Mouse (Mus musculus): ENCODE measurements around the gene Tsc22d1.

Gene Tsc22d1

DNA sequence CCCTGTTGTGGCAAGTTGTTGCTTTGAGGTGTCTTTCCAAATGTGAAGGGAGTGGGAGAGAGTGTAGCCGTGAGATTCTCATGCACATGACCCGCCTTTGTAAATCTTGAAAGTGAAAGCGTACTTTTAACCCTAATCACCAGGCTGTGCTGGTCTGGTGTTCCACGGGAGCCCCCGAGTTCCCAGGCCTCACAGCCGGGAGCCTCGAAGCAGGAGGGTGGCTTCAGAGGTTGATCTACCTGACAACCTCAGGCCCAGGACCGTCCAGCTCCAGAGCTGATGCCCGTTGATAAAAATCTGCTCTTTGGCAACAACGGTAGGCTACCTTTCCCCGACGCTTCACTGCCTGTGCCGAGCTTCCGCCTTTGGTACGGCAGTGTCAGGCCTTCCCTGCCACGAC lies 72.8 kb downstream of the Tsc22d1 start:
- no peak for DNase-seq (ENCODE audit: low read depth, low spot score)

DNA sequence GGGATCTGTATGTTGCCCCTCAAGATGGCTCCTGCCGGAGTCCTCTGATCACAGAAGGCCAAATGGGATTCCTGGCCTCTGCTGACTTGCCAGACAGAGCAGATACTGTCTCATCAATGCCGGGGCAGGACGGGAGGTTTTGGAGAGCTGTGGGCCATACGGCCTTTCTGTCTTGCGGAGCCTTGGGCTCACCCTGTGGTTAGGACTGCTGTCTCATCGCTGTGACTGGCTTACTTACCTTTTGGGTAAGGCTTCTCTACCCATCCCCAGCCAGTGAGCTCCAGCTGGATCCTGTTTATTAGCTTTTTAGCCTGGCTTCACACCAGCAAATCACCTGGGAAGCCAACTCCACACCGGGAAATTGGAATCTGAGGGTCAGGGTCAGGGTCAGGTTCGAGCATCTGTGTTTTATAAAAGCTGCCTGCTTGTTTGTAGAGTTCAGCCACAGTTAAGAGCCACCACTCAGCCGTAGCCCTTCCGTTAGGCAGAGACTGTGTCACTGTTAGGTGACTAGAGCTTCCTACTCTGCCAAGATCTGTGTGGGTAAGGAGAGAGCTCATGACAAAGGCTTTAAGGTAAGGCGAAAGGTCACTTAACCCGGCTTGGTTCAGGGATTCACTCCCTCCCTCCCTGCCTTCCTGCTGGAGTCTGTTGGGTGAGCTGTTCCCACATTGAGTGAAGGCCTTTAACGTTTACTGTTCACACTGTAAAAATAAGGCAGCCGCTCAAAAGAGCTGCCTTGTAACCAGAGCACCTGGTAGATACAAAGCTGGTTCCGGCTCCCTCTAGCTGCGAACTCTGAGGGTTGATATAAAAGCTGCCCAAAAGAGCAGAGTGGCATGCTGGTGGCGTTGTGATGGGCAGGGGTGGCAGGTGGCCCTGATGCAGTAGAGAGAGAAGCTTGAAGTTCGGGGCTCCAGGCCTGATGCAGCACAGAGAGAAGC lies 73.6 kb downstream of the Tsc22d1 start:
- DNase-seq (ENCODE audit: low read depth, low spot score) = no peak

GRCm38 (mm10) chr14:76489128-76489527 lies 74.4 kb downstream of the Tsc22d1 start:
- DNase-seq (ENCODE audit: low read depth, low spot score) = no peak

DNA sequence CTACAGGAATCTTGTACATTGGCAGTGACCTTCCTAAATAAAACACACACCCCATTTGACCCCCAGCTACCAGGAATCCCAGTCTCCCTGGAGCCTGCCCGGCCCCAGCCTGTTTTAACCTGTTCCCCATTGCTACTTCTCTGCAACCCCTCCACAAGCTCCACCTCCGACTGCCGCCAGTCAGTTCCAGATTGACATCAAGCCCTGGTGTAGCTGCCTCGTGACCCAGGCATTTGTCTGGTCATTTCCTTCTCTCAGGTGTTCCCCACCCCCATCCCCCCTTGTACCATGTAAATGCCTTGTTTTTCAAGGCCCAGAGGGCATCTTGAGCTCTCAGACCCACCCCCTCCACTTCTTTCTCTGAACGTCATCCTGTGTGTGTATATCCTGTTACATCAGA lies 80.3 kb downstream of the Tsc22d1 start:
- DNase-seq (ENCODE audit: low read depth, low spot score) = no peak

GRCm38 (mm10) chr14:76497187-76497586 lies 82.4 kb downstream of the Tsc22d1 start:
- no peak for DNase-seq (ENCODE audit: low read depth, low spot score)

DNA sequence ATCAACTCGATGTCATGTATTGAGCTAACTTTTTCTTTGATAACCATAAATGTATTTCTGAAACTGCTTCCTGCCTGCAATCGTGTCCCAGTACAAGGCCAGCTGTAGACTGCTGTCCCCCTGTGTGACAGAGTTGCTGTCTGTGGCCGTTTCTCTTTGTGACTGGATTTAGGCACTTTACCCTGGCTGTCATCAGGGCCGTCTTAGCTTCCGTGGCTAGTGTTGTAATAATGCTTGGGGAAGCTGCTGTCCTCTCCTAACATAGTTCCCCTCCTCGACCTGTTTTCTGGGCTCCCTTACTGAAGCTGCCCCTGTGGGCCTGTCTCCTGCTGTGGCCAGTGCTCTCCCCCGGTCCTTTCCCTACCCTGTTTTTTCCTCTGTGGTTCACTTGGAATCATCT lies 83.4 kb downstream of the Tsc22d1 start:
- no peak for DNase-seq (ENCODE audit: low read depth, low spot score)

GRCm38 (mm10) chr14:76499492-76499891 lies 84.7 kb downstream of the Tsc22d1 start:
- DNase-seq (ENCODE audit: low read depth, low spot score) = no peak

DNA sequence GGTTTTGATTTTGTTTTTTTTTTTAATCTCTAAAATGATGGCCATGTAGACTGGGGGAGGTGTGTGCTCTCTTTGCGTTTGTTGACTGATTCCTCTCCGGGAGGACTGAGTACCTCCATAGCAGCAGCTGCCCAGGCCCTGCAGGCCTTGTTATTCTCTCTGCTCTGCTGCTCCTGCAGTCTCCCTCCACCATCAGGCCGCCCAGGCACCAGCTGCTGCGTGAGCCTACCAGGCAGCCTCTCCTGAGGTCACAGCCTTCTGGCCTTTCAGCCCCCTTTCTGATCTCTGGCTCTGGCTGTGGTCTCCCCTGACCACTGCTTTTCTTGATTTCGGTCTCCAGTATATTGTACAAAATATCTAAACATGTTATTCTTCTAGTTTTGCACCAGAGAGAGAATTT lies 85.3 kb downstream of the Tsc22d1 start:
- no peak for DNase-seq (ENCODE audit: low read depth, low spot score)

- peak; percentile 72 for DNase-seq (ENCODE audit: low read depth, low spot score)
Measured at GRCm38 (mm10) chr14:76503231-76503851, 88.6 kb downstream of the Tsc22d1 start.

- DNase-seq (ENCODE audit: low read depth, low spot score) = peak; percentile 82
Measured at GRCm38 (mm10) chr14:76504121-76504737, 89.5 kb downstream of the Tsc22d1 start.

- no peak for DNase-seq (ENCODE audit: low read depth, low spot score)
Measured at GRCm38 (mm10) chr14:76505101-76505438, 90.3 kb downstream of the Tsc22d1 start.

DNA sequence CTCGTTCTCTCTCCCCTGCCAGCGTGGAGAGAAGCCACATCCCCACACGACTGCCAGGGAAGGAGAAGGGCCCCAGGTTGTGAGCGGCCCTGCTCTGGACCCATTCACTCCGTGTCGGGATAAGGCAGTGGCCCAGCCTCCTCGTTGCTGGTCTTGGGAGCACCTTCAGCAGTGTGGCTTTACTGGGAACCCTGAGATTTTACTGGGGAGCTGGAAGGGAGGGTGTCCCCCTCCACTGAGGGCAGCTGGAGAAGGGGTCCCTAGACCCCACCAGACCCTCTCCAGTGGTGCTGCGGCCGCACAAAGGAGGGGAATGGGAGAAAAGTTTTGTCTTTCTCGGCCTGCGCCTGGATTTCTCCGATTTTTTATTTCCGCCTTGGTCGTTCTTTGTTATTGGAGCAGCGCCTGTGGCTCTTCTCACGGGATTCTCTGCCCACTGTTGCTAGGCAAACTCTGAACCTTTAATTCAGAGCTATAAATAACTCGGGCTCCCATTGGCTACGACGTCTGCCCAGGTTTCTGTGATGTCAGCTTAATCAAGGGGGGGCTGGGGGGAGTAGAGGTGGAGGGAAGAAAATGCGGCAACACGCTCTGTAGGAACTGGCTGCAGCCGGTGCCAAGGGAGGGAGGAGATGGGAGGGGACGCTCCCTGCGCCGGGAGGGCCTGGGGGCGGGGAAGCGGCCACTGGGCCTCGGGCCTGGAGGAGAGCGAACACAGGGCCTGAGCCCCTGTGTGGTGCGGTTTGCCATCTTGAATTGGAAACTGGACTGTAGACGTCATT lies 90.9 kb downstream of the Tsc22d1 start:
- DNase-seq (ENCODE audit: low read depth, low spot score) = peak; percentile 94

- DNase-seq (ENCODE audit: low read depth, low spot score) = peak; percentile 6
Measured at GRCm38 (mm10) chr14:76506425-76507205, 91.9 kb downstream of the Tsc22d1 start.

GRCm38 (mm10) chr14:76507357-76507756 lies 92.6 kb downstream of the Tsc22d1 start:
- peak; percentile 3 for DNase-seq (ENCODE audit: low read depth, low spot score)

DNA sequence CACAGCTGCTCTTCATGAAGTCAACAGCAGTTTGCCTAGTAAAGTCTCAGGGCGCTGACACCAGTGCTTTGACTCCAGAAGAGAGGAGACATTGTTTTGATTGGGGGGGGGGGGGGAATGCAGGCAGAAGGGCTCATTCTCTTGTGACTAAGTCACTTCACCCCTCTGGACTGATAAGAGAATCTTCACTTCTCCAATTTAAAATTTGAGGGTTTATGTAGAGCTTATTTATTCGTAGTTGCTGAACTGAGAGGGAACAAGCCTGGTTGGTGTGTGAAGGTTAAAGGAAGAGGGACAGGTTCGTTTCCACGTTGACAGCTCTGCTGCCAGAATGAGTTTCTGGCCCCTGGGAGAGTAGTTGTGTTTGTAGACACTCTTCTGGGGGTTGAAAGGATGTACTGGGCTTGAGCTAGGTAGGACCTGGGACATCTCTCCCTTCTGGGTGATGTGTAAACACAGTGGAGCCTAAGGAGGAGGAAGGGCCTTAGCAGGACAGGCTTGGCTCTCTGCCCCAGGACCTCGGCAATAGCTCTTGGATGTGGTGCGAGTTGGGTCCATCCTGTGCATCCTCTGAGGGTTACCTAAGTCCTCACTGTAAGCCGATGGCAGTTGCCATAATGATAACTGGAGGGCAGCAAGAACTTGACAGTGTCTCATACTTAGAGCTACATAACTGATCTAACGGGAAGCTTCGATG lies 93.2 kb downstream of the Tsc22d1 start:
- DNase-seq (ENCODE audit: low read depth, low spot score) = peak; percentile 9

DNA sequence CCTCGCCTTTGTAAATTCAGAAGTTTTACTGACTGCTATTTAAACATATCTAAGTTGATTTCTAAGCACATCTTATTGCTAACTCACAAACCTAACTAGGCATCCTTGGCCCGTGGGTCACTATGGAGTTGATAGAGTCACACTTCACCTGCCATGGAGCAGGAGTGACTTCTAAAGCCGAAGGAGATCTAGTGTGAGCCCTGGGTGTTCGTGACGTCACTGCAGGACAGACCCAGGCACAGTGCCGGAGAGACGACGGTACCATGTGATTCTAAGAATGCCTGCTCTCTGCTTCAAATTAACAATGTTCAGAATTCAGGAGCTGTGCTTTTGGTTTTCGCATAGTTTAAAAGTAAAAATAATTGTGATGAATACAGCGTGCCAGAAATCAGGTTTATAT lies 93.9 kb downstream of the Tsc22d1 start:
- no peak for DNase-seq (ENCODE audit: low read depth, low spot score)

DNA sequence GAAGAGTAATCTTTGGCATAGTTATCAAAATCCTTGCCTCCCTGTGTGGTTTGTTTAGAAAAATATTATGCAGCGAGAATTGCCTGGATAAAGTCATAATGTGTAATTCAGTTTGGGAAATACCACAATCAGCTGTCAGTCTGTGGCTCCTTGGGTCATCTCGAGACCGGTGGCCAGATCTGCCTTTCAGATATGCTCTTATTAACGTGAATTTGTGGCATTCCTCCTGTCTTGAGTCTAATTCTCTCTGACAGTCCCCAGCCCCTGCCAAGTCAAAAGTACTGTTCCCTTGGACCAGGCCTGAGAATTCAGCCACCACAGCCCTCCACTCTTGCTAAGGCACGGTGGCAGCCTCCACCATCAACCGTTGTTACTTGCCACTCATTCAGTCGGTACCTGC lies 97.2 kb downstream of the Tsc22d1 start:
- no peak for DNase-seq (ENCODE audit: low read depth, low spot score)

- DNase-seq (ENCODE audit: low read depth, low spot score) = no peak
Measured at GRCm38 (mm10) chr14:76513395-76514049, 98.8 kb downstream of the Tsc22d1 start.

GRCm38 (mm10) chr14:76514050-76514585 lies 99.4 kb downstream of the Tsc22d1 start:
- DNase-seq (ENCODE audit: low read depth, low spot score) = no peak

- no peak for DNase-seq (ENCODE audit: low read depth, low spot score)
Measured at GRCm38 (mm10) chr14:76515620-76516019, 100.9 kb downstream of the Tsc22d1 start.

All from 3T3-L1 (cell line).